Comparison of ENCODE assay signal across 17 mouse cellular contexts in the genomic region with DNA sequence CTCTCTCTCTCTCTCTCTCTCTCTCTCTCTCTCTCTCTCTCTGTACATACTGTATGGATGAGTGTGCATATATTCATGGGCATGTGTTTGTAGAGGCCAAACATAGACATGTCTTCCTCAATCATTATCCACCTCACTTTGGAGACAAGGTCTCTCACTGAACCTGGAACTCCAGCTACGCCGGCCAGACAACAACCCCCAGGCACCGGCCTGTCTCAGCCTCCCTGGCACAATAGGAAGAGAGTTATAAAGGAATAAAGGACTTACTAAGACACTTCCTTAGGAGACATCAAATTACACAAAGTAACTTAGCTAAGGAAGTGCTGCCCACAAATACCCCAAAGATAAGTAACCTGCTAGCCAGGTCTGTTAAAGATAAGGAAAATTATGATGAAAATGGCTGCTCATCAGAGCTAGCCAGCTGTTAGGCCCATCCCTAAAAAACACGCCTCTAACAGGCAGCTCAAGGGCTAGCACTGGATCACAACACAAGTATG.
DNase-seq lines count a peak whose midpoint lies in the region; ATAC-seq and TF ChIP-seq lines count a peak whose summit lies in the region.
"Had no signal": no experiment of that assay in that cellular context is flagged by ENCODE, and none has a peak within 500 bp of the region (broad histone marks: within the 10 kb centered on the region; RNA-seq: fewer than 3 reads in every experiment).

No protein-coding gene starts in this region.

- peak overlapping the region; percentile 48; the same call in 1 of the 2 replicates for H3K9ac ChIP-seq in liver, embryonic 15.5 days
- H3K9ac ChIP-seq: embryonic facial prominence, embryonic 13.5 days; hindbrain, embryonic 13.5 days; midbrain, embryonic 13.5 days had no signal

- no peak overlapping the region for H3K4me3 ChIP-seq in spleen, adult 2 months (ENCODE audit: extremely low read depth, insufficient read depth, insufficient read length)
- no peak overlapping the region; the same call in 1 of the 2 replicates for H3K4me3 ChIP-seq in liver, embryonic 15.5 days (replicated peaks)
- no peak overlapping the region for H3K4me3 ChIP-seq in forebrain, embryonic 10.5 days
- H3K4me3 ChIP-seq: embryonic facial prominence, embryonic 13.5 days; gastrocnemius, adult 2 months; heart, adult 2 months; hindbrain, embryonic 13.5 days; midbrain, embryonic 13.5 days had no signal

- no peak for DNase-seq in spleen, adult 2 months (ENCODE audit: low read depth in 1 of 2, low spot score in 2 of 2)
- no peak for DNase-seq in spleen, adult 18-20 months
- no peak for DNase-seq in urinary bladder, postnatal 25 days (ENCODE audit: low spot score)
- no peak for DNase-seq in forebrain, embryonic 10.5 days (ENCODE audit: extremely low spot score, low spot score)
- DNase-seq in cerebellum, adult 11-12 months: no peak
- DNase-seq: adrenal gland, postnatal 10 days; gastrocnemius, adult 2 months; heart, adult 2 months; heart, postnatal 10 days; kidney, adult 11 months; kidney, postnatal 10 days had no signal

- peak; percentile 85 for ATAC-seq in erythroblast, adult 5-6 weeks (replicated peaks; ENCODE audit: low FRiP score, poor library complexity, severe bottlenecking)
- peak; percentile 98 for ATAC-seq in liver, embryonic 15.5 days (ENCODE audit: insufficient read depth)
- ATAC-seq: forebrain, embryonic 14.5 days; midbrain, embryonic 13.5 days had no signal

- TF ChIP-seq POLR2A in spleen, adult 2 months (IDR thresholded peaks at IDR 0.05; ENCODE audit: low read depth, low read length): no peak

- 88% methylated on average over 4 of the region's 4 CpGs for WGBS in spleen, adult 2 months
- WGBS in liver, embryonic 15.5 days (ENCODE audit: insufficient replicate concordance): 45% methylated on average over 4 of the region's 4 CpGs
- 92% methylated on average over 4 of the region's 4 CpGs for WGBS in forebrain, embryonic 10.5 days

- H3K36me3 ChIP-seq in spleen, adult 2 months (ENCODE audit: control insufficient read depth, insufficient read depth, low read length): no peaks in the 10 kb centered on the region
- no peaks in the 10 kb centered on the region for H3K36me3 ChIP-seq in liver, embryonic 15.5 days (replicated peaks)
- H3K36me3 ChIP-seq in forebrain, embryonic 10.5 days (replicated peaks): no peaks in the 10 kb centered on the region
- H3K36me3 ChIP-seq: embryonic facial prominence, embryonic 13.5 days; hindbrain, embryonic 13.5 days; midbrain, embryonic 13.5 days had no signal

- H3K4me1 ChIP-seq in spleen, adult 2 months (ENCODE audit: control insufficient read depth, insufficient read depth, insufficient read length): peaks cover 15% of the 10 kb centered on the region; the same call in 1 of the 2 replicates
- peaks cover 53% of the 10 kb centered on the region for H3K4me1 ChIP-seq in liver, embryonic 15.5 days (replicated peaks)
- no peaks in the 10 kb centered on the region for H3K4me1 ChIP-seq in forebrain, embryonic 10.5 days
- H3K4me1 ChIP-seq: embryonic facial prominence, embryonic 13.5 days; hindbrain, embryonic 13.5 days; midbrain, embryonic 13.5 days had no signal

- H3K27ac ChIP-seq in spleen, adult 2 months (ENCODE audit: insufficient read depth, low read length): 0 out of 2 replicates have a peak overlapping the region, but pooled peaks have one; percentile 15
- peak overlapping the region; percentile 93 for H3K27ac ChIP-seq in liver, embryonic 15.5 days (replicated peaks)
- no peak overlapping the region for H3K27ac ChIP-seq in forebrain, embryonic 10.5 days
- H3K27ac ChIP-seq: embryonic facial prominence, embryonic 13.5 days; gastrocnemius, adult 2 months; heart, adult 2 months; hindbrain, embryonic 13.5 days; midbrain, embryonic 13.5 days had no signal

- no peaks in the 10 kb centered on the region for H3K27me3 ChIP-seq in spleen, adult 2 months (ENCODE audit: control insufficient read depth, insufficient read depth, low read length)
- no peaks in the 10 kb centered on the region for H3K27me3 ChIP-seq in liver, embryonic 15.5 days
- H3K27me3 ChIP-seq in forebrain, embryonic 10.5 days (ENCODE audit: poor library complexity, severe bottlenecking): no peaks in the 10 kb centered on the region
- H3K27me3 ChIP-seq: embryonic facial prominence, embryonic 13.5 days; hindbrain, embryonic 13.5 days; midbrain, embryonic 13.5 days had no signal

- TF ChIP-seq CTCF in spleen, adult 2 months (IDR thresholded peaks at IDR 0.05; ENCODE audit: extremely low read depth, insufficient read depth, insufficient read length, insufficient replicate concordance): no peak

- H3K9me3 ChIP-seq in liver, embryonic 15.5 days (replicated peaks): no peaks in the 10 kb centered on the region
- no peaks in the 10 kb centered on the region for H3K9me3 ChIP-seq in forebrain, embryonic 10.5 days
- H3K9me3 ChIP-seq: embryonic facial prominence, embryonic 13.5 days; hindbrain, embryonic 13.5 days; midbrain, embryonic 13.5 days had no signal

- H3K4me2 ChIP-seq in liver, embryonic 15.5 days: peak overlapping the region; percentile 60
- H3K4me2 ChIP-seq: embryonic facial prominence, embryonic 13.5 days; hindbrain, embryonic 13.5 days; midbrain, embryonic 13.5 days had no signal
